Mouse (Mus musculus): ENCODE measurements around the gene Camk2d.

Camk2d gene

DNA sequence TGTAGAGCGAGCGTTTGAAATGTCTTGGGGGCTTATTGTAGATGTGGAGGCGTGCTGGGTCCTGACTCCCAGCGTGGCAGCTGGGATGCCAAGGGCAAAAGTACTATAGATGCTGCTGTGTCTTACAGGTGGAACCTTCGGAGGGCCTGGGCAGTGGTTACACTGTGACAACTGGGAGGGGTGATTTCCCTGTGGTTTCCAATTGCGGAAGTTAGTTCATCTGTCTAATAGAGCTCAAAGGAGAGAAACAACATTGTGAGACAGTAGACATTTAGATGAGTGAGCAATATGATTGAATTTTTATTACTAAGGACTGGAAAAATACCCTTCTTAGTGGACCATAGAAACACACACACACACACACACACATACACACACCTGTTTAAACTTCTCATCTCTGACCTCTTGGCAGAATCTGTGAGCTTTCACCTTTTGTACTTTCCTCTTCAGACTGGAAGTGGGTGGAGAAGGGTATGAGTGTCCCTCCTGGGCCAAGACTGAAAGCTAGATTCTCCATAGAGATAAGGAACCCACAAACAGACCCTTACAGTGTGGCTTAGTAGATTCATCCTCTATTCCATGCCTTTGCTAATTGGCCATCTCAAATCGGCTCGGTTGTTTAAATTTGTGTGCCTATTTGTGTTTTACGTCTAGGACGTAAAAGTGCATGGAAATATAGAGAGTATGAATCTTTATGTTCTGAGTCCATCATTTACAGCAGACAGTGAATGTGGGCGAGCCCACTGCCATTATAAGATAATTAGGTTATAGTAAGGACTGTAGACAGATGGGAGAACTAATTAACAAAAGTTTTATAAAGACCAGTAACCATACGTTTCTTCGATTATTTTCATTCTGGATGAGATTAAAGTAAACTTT, 94.8 kb downstream of the Camk2d start:
- DNase-seq (ENCODE audit: low read depth, low spot score) = peak; percentile 38

- no peak for DNase-seq (ENCODE audit: low read depth, low spot score)
Measured at GRCm38 (mm10) chr3:126691565-126691964, 95.5 kb downstream of the Camk2d start.

DNA sequence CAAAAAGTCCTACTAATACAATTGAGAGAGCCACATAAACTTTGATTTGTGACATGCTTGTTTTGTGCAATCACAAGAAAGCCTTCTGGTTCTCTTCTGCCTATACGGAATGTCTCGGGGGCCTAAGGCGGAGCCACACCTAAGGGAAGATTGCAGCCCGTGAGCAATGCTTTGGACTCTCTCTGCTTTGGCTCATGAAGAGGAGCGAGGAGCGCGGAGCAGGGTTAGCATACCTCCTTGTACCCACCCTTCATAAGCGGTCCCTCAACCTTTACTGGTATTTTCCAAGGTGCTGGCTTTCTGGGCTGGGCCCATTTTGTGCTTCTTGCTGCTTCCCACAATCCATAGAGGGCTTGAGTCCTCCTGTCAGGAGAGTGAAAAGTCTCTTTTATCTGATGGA, 96.7 kb downstream of the Camk2d start:
- no peak for DNase-seq (ENCODE audit: low read depth, low spot score)

GRCm38 (mm10) chr3:126693302-126693701, 97.2 kb downstream of the Camk2d start:
- DNase-seq (ENCODE audit: low read depth, low spot score) = peak; percentile 48

DNA sequence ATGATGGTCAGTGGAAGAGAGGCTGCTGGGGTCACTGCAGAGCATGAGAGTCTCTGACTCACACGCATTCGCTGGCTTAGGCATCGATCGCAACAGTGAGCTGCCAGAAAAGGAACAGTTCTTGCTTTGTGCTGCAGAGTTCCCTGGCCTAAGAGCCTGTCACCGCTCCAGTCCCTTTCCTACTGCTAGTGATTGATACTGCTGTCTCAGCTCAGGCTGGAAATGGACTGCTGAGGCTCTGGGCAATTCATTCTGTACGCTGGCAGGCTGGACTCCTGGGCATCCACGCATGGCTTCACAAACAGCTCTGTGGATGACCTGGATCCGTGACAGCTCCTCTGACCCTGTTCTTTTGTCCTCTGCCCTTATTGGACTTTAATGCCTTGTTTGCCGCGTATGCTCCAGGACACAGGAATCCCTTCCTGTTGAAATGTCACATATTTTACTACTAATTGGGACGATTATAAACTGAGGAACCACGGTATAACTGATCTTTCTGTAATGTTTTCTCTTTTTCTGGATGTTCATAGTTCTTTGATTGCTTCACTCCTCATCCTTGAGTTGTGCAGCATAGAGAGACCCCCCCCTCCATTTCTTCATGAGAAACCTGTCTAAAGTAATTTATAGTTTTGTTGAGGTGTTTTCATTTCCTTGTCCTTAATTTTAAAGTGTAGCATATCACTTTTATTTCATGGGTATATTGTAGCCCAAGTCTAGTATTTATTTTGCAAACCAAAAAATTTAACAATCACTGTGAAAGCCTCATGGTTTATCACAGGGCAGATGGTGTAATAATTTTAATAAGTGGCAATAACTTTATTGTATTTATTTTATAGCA, 99.6 kb downstream of the Camk2d start:
- DNase-seq (ENCODE audit: low read depth, low spot score) = no peak

DNA sequence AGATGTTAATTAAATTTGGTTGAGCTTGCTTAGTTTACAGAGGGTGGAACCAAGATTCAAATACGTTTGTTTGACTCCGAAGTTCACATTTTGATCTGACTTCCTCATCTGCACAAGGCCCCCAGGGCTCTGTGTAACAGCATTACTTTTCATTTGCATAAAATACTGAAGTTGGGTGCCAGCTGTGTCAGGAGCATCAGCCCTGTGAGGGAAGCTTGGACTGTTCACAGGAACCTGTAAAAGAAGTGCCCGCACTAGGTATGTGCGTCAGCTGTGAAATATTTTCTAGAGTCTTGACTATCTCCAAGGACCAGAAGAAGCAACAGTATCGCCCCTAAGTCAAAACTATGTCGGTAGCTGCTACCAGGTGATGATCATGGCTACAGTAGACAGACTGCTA, 100.5 kb downstream of the Camk2d start:
- DNase-seq (ENCODE audit: low read depth, low spot score) = no peak

GRCm38 (mm10) chr3:126699740-126700139, 103.6 kb downstream of the Camk2d start:
- DNase-seq (ENCODE audit: low read depth, low spot score) = no peak

GRCm38 (mm10) chr3:126701067-126701466, 105.0 kb downstream of the Camk2d start:
- DNase-seq (ENCODE audit: low read depth, low spot score) = no peak

- DNase-seq (ENCODE audit: low read depth, low spot score) = no peak
Measured at GRCm38 (mm10) chr3:126701586-126701985, 105.5 kb downstream of the Camk2d start.

DNA sequence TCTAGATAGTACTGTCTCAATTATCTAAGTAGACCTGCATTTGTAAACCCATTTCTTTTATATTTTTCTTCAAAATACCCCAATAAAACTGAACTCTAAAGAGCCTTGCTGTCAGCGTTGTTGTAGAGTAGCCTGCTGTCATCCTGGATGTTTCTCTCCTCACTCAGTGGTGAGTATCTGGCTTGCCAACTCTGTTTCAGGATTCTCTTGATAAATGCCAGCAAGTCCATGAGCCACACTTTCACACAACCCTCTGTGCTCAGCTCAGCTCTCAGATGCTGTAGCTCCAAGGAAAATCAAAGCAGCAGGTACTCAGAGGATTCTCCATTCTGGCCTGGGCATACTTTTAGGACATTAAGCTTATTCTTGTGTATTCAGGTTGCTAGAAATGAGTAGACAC, 109.4 kb downstream of the Camk2d start:
- DNase-seq (ENCODE audit: low read depth, low spot score) = no peak

GRCm38 (mm10) chr3:126714281-126714680, 118.2 kb downstream of the Camk2d start:
- no peak for DNase-seq (ENCODE audit: low read depth, low spot score)

GRCm38 (mm10) chr3:126723021-126723449, 126.9 kb downstream of the Camk2d start:
- no peak for DNase-seq (ENCODE audit: low read depth, low spot score)

GRCm38 (mm10) chr3:126723458-126723857, 127.4 kb downstream of the Camk2d start:
- no peak for DNase-seq (ENCODE audit: low read depth, low spot score)

- no peak for DNase-seq (ENCODE audit: low read depth, low spot score)
Measured at GRCm38 (mm10) chr3:126725647-126726046, 129.5 kb downstream of the Camk2d start.

DNA sequence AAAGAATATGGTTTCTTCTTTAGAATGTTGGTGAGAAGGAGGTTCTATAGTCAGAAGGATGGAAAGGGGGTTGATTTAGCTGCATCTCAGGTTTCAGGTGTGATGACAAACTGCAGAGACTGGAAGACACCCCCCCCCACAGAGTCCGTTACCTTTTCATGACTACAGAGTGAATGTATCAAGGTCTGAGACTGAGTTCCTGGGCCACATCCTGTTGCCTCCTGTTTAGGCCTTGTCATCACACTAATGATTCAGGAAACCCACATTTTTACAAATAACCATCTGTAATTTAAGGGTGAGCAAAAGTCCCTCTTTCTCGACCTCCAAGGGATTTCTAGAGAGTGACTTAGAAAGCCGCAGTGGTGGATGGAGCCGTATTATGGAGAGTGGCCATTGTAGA, 131.3 kb downstream of the Camk2d start:
- no peak for DNase-seq (ENCODE audit: low read depth, low spot score)

DNA sequence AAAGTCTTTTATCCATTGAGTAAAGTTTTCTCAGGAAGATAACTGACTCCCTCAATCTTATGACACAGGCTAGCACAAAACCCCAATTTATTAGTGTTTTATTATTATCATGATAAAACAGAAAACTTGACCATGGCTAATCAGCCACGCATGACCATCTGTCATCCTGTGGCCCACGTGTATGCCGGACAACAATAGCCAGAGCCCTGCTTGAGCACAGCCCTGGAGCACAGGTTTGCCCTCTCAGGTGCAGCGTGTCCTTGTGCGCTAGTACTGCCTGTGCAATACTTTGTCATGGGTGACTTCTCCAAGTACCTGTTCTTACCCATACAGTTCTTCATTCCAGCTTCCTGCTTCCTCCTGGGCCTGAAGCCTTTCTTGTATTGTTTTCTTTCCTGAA, 134.3 kb downstream of the Camk2d start:
- DNase-seq (ENCODE audit: low read depth, low spot score) = no peak

GRCm38 (mm10) chr3:126732323-126732722, 136.2 kb downstream of the Camk2d start:
- no peak for DNase-seq (ENCODE audit: low read depth, low spot score)

DNA sequence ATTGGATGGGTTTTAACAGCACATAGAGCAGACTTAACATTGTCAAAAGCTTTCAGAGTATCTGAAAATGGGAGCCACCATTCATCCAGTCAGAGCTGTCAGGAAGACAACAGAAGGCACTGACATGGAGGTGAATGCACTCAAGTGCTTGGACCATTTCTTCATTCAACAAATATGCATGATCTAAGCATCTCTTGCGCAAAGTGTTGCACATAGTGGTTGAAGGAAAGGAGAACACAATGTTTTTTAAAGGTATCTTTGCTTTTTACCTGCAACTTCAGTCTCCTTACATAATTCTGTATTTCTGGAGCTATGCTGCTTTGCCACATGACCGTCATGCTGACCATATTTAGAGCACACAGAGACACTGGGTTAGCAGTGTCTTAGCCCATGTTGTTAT, 138.4 kb downstream of the Camk2d start:
- no peak for DNase-seq (ENCODE audit: low read depth, low spot score)

- no peak for DNase-seq (ENCODE audit: low read depth, low spot score)
Measured at GRCm38 (mm10) chr3:126735211-126735610, 139.1 kb downstream of the Camk2d start.

DNA sequence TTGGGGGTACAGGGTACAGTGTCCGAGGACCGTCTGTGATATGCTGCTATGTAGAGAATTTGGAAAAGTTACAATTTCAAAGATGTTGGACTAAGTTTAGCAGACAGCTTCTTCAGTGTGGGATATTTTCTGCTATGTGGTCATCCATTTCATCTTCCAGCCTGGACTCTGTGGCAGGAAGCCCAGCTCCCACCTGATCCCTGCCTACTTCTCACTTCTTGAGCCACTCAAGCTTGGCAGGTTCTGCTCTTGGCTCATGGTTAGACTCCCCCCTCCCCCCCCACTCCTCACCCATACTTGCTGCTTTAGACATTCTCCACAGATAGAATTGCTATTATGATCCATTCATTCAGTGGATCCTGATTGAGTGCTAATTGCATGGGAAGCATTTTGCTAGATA, 141.0 kb downstream of the Camk2d start:
- no peak for DNase-seq (ENCODE audit: low read depth, low spot score)

DNA sequence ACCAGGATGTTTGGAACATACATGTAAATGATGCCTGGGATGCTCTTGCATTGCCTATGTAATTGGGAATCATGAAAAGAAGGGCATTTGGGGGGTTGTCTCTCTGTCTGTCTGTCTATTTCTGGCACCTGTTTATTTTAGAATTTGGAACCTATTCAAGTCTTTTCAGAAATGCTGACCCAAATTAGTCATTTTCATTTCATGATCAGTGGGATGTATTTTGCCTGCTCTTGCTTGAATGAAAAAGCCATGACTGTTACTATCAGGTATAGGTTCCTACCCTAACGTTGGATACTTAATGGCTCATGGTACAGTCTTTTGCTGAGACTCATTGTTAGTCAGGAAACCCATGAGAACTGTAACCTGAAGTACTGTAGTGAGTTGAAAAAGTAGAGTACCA, 144.0 kb downstream of the Camk2d start:
- no peak for DNase-seq (ENCODE audit: low read depth, low spot score)

DNA sequence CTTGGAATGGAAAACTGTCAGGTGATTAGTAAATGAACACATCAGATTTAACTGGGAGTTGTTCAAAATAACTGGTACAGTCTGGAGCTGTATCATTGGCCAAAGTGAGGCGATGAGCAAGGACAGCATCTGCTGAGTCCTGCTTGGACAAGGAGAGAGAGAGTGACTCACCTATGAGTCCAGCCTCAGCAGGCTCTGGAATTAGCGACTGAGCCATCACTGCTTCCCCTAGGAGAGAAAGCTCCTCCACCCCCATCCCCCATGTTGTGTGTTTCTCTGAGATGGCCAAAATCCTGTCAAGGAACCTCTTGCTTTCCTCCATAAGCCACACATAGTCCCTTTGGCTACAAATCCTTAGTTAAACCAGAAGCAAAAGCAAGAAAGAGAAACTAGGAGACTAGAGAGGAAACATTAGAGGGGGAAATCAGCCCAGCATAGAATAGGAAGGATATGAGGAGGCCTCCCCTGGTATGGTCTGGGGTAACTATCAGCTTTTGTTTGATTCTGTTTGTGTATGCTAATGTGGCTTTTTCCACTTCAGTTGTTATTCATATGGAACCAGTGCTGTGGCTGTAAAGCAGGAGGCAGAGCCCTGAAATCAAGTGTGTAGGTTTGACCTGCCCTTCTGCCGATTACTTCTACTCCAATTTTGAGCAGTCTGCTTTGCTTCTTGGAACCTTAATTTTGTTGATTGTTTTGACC, 148.5 kb downstream of the Camk2d start:
- no peak for DNase-seq (ENCODE audit: low read depth, low spot score)
